Mouse (Mus musculus) midbrain, embryonic 12.5 days (tissue): ENCODE measurements around the gene Ptpn11. TPM values are rescaled to one million over a fixed set of nuclear protein-coding genes. Genes with fewer than 3 reads are reported as not detected.
A peak's percentile ranks its signal among the peaks of the same experiment; 100 is the strongest.

ENCODE experiments used
- ATAC-seq: fragments of 200-750 bp; cut with Nextera tagmentation; 2 replicates; pipeline ENCODE4 v1.8.0; 2017; ENCODE audit warnings: low read depth, moderate TSS enrichment, moderate library complexity; ENCODE audit not compliant: low FRiP score
- H3K27ac ChIP-seq: fragments of 300-500 bp; sonication (generic); replicated peaks from 2 replicates; pipeline ENCODE4 v1.5.1; 2016; ENCODE audit warnings: mild to moderate bottlenecking
- H3K27me3 ChIP-seq: fragments of 300-500 bp; sonication (generic); 2 replicates; pipeline ENCODE4 v1.6.1; 2016; ENCODE audit warnings: mild to moderate bottlenecking
- H3K36me3 ChIP-seq: fragments of 300-500 bp; sonication (generic); 2 replicates; pipeline ENCODE4 v1.6.1; 2016
- H3K4me1 ChIP-seq: fragments of 300-500 bp; sonication (generic); 2 replicates; pipeline ENCODE4 v1.6.1; 2016
- H3K4me2 ChIP-seq: fragments of 300-500 bp; sonication (generic); replicated peaks from 2 replicates; pipeline ENCODE4 v1.6.1; 2016; ENCODE audit warnings: mild to moderate bottlenecking, moderate library complexity
- H3K4me3 ChIP-seq: fragments of 300-500 bp; sonication (generic); 2 replicates; pipeline ENCODE4 v1.5.1; 2016; ENCODE audit warnings: mild to moderate bottlenecking
- H3K9ac ChIP-seq: fragments of 300-500 bp; sonication (generic); replicated peaks from 2 replicates; pipeline ENCODE4 v1.6.1; 2016; ENCODE audit warnings: mild to moderate bottlenecking, moderate library complexity
- H3K9me3 ChIP-seq: fragments of 300-500 bp; sonication (generic); 2 replicates; pipeline ENCODE4 v1.6.1; 2016; ENCODE audit warnings: mild to moderate bottlenecking
- WGBS: fragments of 180-500 bp; shearing (Covaris S2); methylation state at CpG from one replicate; pipeline ENCODE4 v1.1.7; 2016; 5-methylcytosine and 5-hydroxymethylcytosine counted together
- polyA plus RNA-seq: library from polyadenylated mRNA; unstranded; fragments of >200 nt; fragmentation: Nextera tagmentation; extraction: Ambion mirVana; gene quantifications from 2 replicates; pipeline ENCODE4 v1.2.1, GENCODE M21; 2016

Ptpn11 gene
- polyA plus RNA-seq, 1 experiment from 2014 or later: 24.1 TPM

GRCm38 (mm10) chr5:121144441-121145238, 46.6 kb downstream of the Ptpn11 start:
- no peaks in the 10 kb centered on the region for H3K9me3 ChIP-seq
- no peak for ATAC-seq
- H3K4me1 ChIP-seq: peaks cover 10% of the 10 kb centered on the region; the same call in 1 of the 2 replicates
- no peaks in the 10 kb centered on the region for H3K27me3 ChIP-seq
- 88% methylated on average over 13 of the region's 13 CpGs for WGBS
- no peak overlapping the region for H3K9ac ChIP-seq
- H3K36me3 ChIP-seq: peaks cover 93% of the 10 kb centered on the region
- no peak overlapping the region for H3K27ac ChIP-seq
- H3K4me3 ChIP-seq: no peak overlapping the region
- H3K4me2 ChIP-seq: no peak overlapping the region

GRCm38 (mm10) chr5:121142431-121143119, 48.6 kb downstream of the Ptpn11 start:
- peaks cover 8% of the 10 kb centered on the region; the same call in 1 of the 2 replicates for H3K4me1 ChIP-seq
- H3K4me3 ChIP-seq: no peak overlapping the region
- 85% methylated on average over 14 of the region's 14 CpGs for WGBS
- H3K9ac ChIP-seq: no peak overlapping the region
- no peaks in the 10 kb centered on the region for H3K9me3 ChIP-seq
- H3K36me3 ChIP-seq: peaks cover 94% of the 10 kb centered on the region
- H3K27me3 ChIP-seq: no peaks in the 10 kb centered on the region
- peak overlapping the region; percentile 52; the same call in 1 of the 2 replicates for H3K27ac ChIP-seq
- no peak overlapping the region for H3K4me2 ChIP-seq
- no peak for ATAC-seq

GRCm38 (mm10) chr5:121140276-121140675, 50.9 kb downstream of the Ptpn11 start:
- no peaks in the 10 kb centered on the region for H3K9me3 ChIP-seq
- H3K9ac ChIP-seq: no peak overlapping the region
- no peak overlapping the region for H3K4me2 ChIP-seq
- H3K27ac ChIP-seq: no peak overlapping the region
- H3K36me3 ChIP-seq: peaks cover 93% of the 10 kb centered on the region
- no peaks in the 10 kb centered on the region for H3K27me3 ChIP-seq
- H3K4me3 ChIP-seq: no peak overlapping the region
- 73% methylated on average over 7 of the region's 7 CpGs for WGBS
- H3K4me1 ChIP-seq: peaks cover 8% of the 10 kb centered on the region; the same call in 1 of the 2 replicates
- no peak for ATAC-seq

GRCm38 (mm10) chr5:121137125-121137524, 54.1 kb downstream of the Ptpn11 start:
- WGBS: 96% methylated on average over 8 of the region's 8 CpGs
- no peaks in the 10 kb centered on the region for H3K27me3 ChIP-seq
- peaks cover 93% of the 10 kb centered on the region for H3K36me3 ChIP-seq
- no peak overlapping the region for H3K27ac ChIP-seq
- ATAC-seq: no peak
- no peak overlapping the region for H3K4me3 ChIP-seq
- no peaks in the 10 kb centered on the region for H3K9me3 ChIP-seq
- no peak overlapping the region for H3K9ac ChIP-seq
- H3K4me2 ChIP-seq: no peak overlapping the region
- H3K4me1 ChIP-seq: no peaks in the 10 kb centered on the region; the same call in 1 of the 2 replicates

- no peaks in the 10 kb centered on the region for H3K4me1 ChIP-seq
- H3K4me3 ChIP-seq: no peak overlapping the region
- no peak overlapping the region for H3K4me2 ChIP-seq
- WGBS: 81% methylated on average over 3 of the region's 3 CpGs
- peaks cover 66% of the 10 kb centered on the region for H3K36me3 ChIP-seq
- no peaks in the 10 kb centered on the region for H3K27me3 ChIP-seq
- H3K27ac ChIP-seq: no peak overlapping the region
- no peaks in the 10 kb centered on the region for H3K9me3 ChIP-seq
- ATAC-seq: no peak
- H3K9ac ChIP-seq: no peak overlapping the region
Measured at GRCm38 (mm10) chr5:121131801-121132200, 59.4 kb downstream of the Ptpn11 start.

GRCm38 (mm10) chr5:121129254-121129653, 61.9 kb downstream of the Ptpn11 start:
- no peak for ATAC-seq
- Histone ChIP-seq H3K9ac (no peak overlapping the region), H3K4me2 (no peak overlapping the region), H3K9me3 (no peaks in the 10 kb centered on the region), H3K4me1 (no peaks in the 10 kb centered on the region), H3K27me3 (no peaks in the 10 kb centered on the region), H3K27ac (no peak overlapping the region), H3K4me3 (no peak overlapping the region), H3K36me3 (peaks cover 47% of the 10 kb centered on the region)
- WGBS: 92% methylated on average over 5 of the region's 5 CpGs

- H3K36me3 ChIP-seq: peaks cover 17% of the 10 kb centered on the region; the same call in 1 of the 2 replicates
- H3K4me1 ChIP-seq: peaks cover 5% of the 10 kb centered on the region; the same call in 1 of the 2 replicates
- H3K27ac ChIP-seq: no peak overlapping the region
- WGBS: 72% methylated on average over 2 of the region's 2 CpGs
- no peak for ATAC-seq
- no peaks in the 10 kb centered on the region for H3K9me3 ChIP-seq
- no peak overlapping the region for H3K9ac ChIP-seq
- H3K27me3 ChIP-seq: no peaks in the 10 kb centered on the region
- H3K4me2 ChIP-seq: no peak overlapping the region
- H3K4me3 ChIP-seq: no peak overlapping the region
Measured at GRCm38 (mm10) chr5:121126051-121126450, 65.1 kb downstream of the Ptpn11 start.

- Histone ChIP-seq H3K4me3 (no peak overlapping the region), H3K27me3 (no peaks in the 10 kb centered on the region), H3K9ac (no peak overlapping the region), H3K9me3 (no peaks in the 10 kb centered on the region), H3K36me3 (peaks cover 15% of the 10 kb centered on the region; the same call in 1 of the 2 replicates), H3K27ac (no peak overlapping the region), H3K4me2 (no peak overlapping the region), H3K4me1 (peaks cover 5% of the 10 kb centered on the region; the same call in 1 of the 2 replicates)
- 91% methylated on average over 14 of the region's 14 CpGs for WGBS
- no peak for ATAC-seq
Measured at GRCm38 (mm10) chr5:121125563-121125962, 65.6 kb downstream of the Ptpn11 start.

- no peak overlapping the region for H3K4me3 ChIP-seq
- no peaks in the 10 kb centered on the region for H3K27me3 ChIP-seq
- no peak for ATAC-seq
- no peaks in the 10 kb centered on the region for H3K9me3 ChIP-seq
- no peak overlapping the region for H3K27ac ChIP-seq
- peaks cover 5% of the 10 kb centered on the region; the same call in 1 of the 2 replicates for H3K4me1 ChIP-seq
- 90% methylated on average over 5 of the region's 5 CpGs for WGBS
- 0 out of 2 replicates have a peak, but pooled peaks cover 7% of the 10 kb centered on the region for H3K36me3 ChIP-seq
- no peak overlapping the region for H3K4me2 ChIP-seq
- H3K9ac ChIP-seq: no peak overlapping the region
Measured at GRCm38 (mm10) chr5:121124208-121125185, 66.7 kb downstream of the Ptpn11 start.

GRCm38 (mm10) chr5:121123399-121123798, 67.8 kb downstream of the Ptpn11 start:
- Histone ChIP-seq H3K9me3 (no peaks in the 10 kb centered on the region), H3K4me1 (peaks cover 5% of the 10 kb centered on the region; the same call in 1 of the 2 replicates), H3K4me3 (no peak overlapping the region), H3K9ac (no peak overlapping the region), H3K36me3 (0 out of 2 replicates have a peak, but pooled peaks cover 6% of the 10 kb centered on the region), H3K4me2 (no peak overlapping the region), H3K27ac (no peak overlapping the region), H3K27me3 (no peaks in the 10 kb centered on the region)
- no peak for ATAC-seq
- WGBS: 81% methylated on average over 5 of the region's 5 CpGs

- H3K27me3 ChIP-seq: no peaks in the 10 kb centered on the region
- WGBS: 85% methylated on average over 3 of the region's 3 CpGs
- peaks cover 5% of the 10 kb centered on the region; the same call in 1 of the 2 replicates for H3K4me1 ChIP-seq
- no peak overlapping the region for H3K4me3 ChIP-seq
- H3K9ac ChIP-seq: no peak overlapping the region
- no peaks in the 10 kb centered on the region for H3K9me3 ChIP-seq
- no peak overlapping the region for H3K27ac ChIP-seq
- 0 out of 2 replicates have a peak, but pooled peaks cover 6% of the 10 kb centered on the region for H3K36me3 ChIP-seq
- no peak for ATAC-seq
- no peak overlapping the region for H3K4me2 ChIP-seq
Measured at GRCm38 (mm10) chr5:121122577-121122976, 68.6 kb downstream of the Ptpn11 start.
